In the genomic region with DNA sequence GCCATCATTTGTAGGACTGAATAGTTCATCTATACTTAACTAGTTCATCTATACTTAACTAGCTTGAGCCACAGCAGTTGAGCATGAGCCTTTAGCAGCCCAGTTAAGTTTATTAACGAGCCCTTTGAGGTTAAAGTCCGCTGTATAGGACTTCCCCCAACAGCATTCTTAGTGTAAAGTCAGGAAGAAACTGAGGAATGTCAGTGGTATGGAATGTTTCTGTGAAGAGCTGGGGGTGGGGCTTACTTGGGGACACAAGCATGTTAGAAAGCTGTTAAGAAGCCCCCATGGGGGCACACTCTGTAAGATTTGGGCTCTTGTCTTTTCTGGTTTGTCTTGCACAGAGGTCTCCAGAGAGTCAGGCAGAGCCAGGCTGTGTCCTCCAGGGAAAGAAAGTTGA, we compare ENCODE assay signal across 16 mouse cellular contexts. TPM values are rescaled to one million over a fixed set of nuclear protein-coding genes. Genes with fewer than 3 reads are reported as not detected.
A peak's percentile ranks its signal among the peaks of the same experiment; 100 is the strongest.
DNase-seq lines count a peak whose midpoint lies in the region; ATAC-seq and TF ChIP-seq lines count a peak whose summit lies in the region.
"Had no signal": no experiment of that assay in that cellular context is flagged by ENCODE, and none has a peak within 500 bp of the region (broad histone marks: within the 10 kb centered on the region; RNA-seq: fewer than 3 reads in every experiment).

No protein-coding gene starts in this region.

- H3K4me3 ChIP-seq in gastrocnemius, adult 2 months = peak overlapping the region; percentile 40
- H3K4me3 ChIP-seq in kidney, embryonic 16.5 days (ENCODE audit: low read length) = no peak overlapping the region
- H3K4me3 ChIP-seq in liver, postnatal 0 days (ENCODE audit: low read depth, low read length) = no peak overlapping the region
- no peak overlapping the region for H3K4me3 ChIP-seq in midbrain, postnatal 0 days (ENCODE audit: low read depth, low read length)
- H3K4me3 ChIP-seq: embryonic facial prominence, embryonic 10.5 days had no signal

- TF ChIP-seq CTCF in gastrocnemius, adult 2 months (IDR thresholded peaks at IDR 0.05) = no peak
- TF ChIP-seq CTCF in liver, postnatal 0 days (IDR thresholded peaks at IDR 0.05; ENCODE audit: low read depth) = no peak
- no peak for TF ChIP-seq CTCF in midbrain, postnatal 0 days (IDR thresholded peaks at IDR 0.05)

- no peaks in the 10 kb centered on the region for H3K36me3 ChIP-seq in kidney, embryonic 16.5 days (ENCODE audit: insufficient read depth, low read length)
- H3K36me3 ChIP-seq in liver, postnatal 0 days (replicated peaks; ENCODE audit: insufficient read depth, low read length) = peaks cover 7% of the 10 kb centered on the region; the same call in 1 of the 2 replicates
- no peaks in the 10 kb centered on the region for H3K36me3 ChIP-seq in midbrain, postnatal 0 days (ENCODE audit: insufficient read depth, low read length)
- H3K36me3 ChIP-seq: embryonic facial prominence, embryonic 10.5 days had no signal

- intact Hi-C loops in gastrocnemius, adult 2 months (cut with DNase I) = loop anchor here (5.0 kb wide), 1 partner anchor 97 kb away; no protein-coding TSS in a partner anchor

- H3K27me3 ChIP-seq in kidney, embryonic 16.5 days (ENCODE audit: insufficient read depth, low read length) = peaks cover 20% of the 10 kb centered on the region
- peaks cover 36% of the 10 kb centered on the region for H3K27me3 ChIP-seq in liver, postnatal 0 days (ENCODE audit: insufficient read depth, low read length)
- H3K27me3 ChIP-seq in midbrain, postnatal 0 days (ENCODE audit: insufficient read depth, low read length) = peaks cover 32% of the 10 kb centered on the region

- peak overlapping the region; percentile 40 for H3K4me2 ChIP-seq in kidney, embryonic 16.5 days (replicated peaks; ENCODE audit: low read depth, low read length)
- H3K4me2 ChIP-seq in liver, postnatal 0 days (ENCODE audit: low read depth, low read length) = 0 out of 2 replicates have a peak overlapping the region, but pooled peaks have one; percentile 26
- no peak overlapping the region for H3K4me2 ChIP-seq in midbrain, postnatal 0 days (ENCODE audit: low read depth, low read length, poor library complexity, severe bottlenecking)

- H3K27ac ChIP-seq in gastrocnemius, adult 2 months = no peak overlapping the region
- H3K27ac ChIP-seq in kidney, embryonic 16.5 days (ENCODE audit: low read length) = peak overlapping the region; percentile 59
- 0 out of 2 replicates have a peak overlapping the region, but pooled peaks have one; percentile 8 for H3K27ac ChIP-seq in liver, postnatal 0 days (ENCODE audit: low read depth)
- no peak overlapping the region for H3K27ac ChIP-seq in midbrain, postnatal 0 days (ENCODE audit: low read depth, low read length)
- H3K27ac ChIP-seq: embryonic facial prominence, embryonic 10.5 days had no signal

- no peak for ATAC-seq in kidney, embryonic 16.5 days (ENCODE audit: low FRiP score, low TSS enrichment)
- ATAC-seq in liver, postnatal 0 days = no peak
- ATAC-seq in midbrain, postnatal 0 days (ENCODE audit: low FRiP score) = no peak
- ATAC-seq: midbrain, embryonic 16.5 days had no signal

- peaks cover 44% of the 10 kb centered on the region for H3K4me1 ChIP-seq in kidney, embryonic 16.5 days (ENCODE audit: insufficient read depth, low read length)
- H3K4me1 ChIP-seq in liver, postnatal 0 days (ENCODE audit: insufficient read depth) = peaks cover 32% of the 10 kb centered on the region
- peaks cover 6% of the 10 kb centered on the region; the same call in 1 of the 2 replicates for H3K4me1 ChIP-seq in midbrain, postnatal 0 days (ENCODE audit: insufficient read depth, low read length)

- DNase-seq in gastrocnemius, adult 2 months = no peak
- DNase-seq in gastrocnemius, postnatal 10 days = no peak
- no peak for DNase-seq in kidney, adult 18-20 months
- peak; percentile 22 for DNase-seq in MN1 (ENCODE audit: low spot score)
- no peak for DNase-seq in liver, postnatal 0 days
- DNase-seq in spleen, adult 12 weeks (ENCODE audit: low spot score) = no peak
- DNase-seq in midbrain, postnatal 0 days (ENCODE audit: low spot score) = no peak
- DNase-seq: cerebellum, adult 2 months; kidney, adult 11 months; retina, postnatal 1 day had no signal

- H3K9ac ChIP-seq in kidney, embryonic 16.5 days (replicated peaks; ENCODE audit: low read length) = 0 out of 2 replicates have a peak overlapping the region, but pooled peaks have one; percentile 24
- no peak overlapping the region for H3K9ac ChIP-seq in liver, postnatal 0 days (replicated peaks)
- no peak overlapping the region for H3K9ac ChIP-seq in midbrain, postnatal 0 days (replicated peaks; ENCODE audit: low read length, poor library complexity, severe bottlenecking)

- no peaks in the 10 kb centered on the region for H3K9me3 ChIP-seq in kidney, embryonic 16.5 days (ENCODE audit: low read length)
- no peaks in the 10 kb centered on the region for H3K9me3 ChIP-seq in liver, postnatal 0 days (ENCODE audit: low read length)
- no peaks in the 10 kb centered on the region for H3K9me3 ChIP-seq in midbrain, postnatal 0 days (ENCODE audit: low read length)
- H3K9me3 ChIP-seq: embryonic facial prominence, embryonic 10.5 days had no signal

- no peak for TF ChIP-seq EP300 in liver, postnatal 0 days (IDR thresholded peaks at IDR 0.05; ENCODE audit: low read depth)

- WGBS in kidney, embryonic 16.5 days = 26% methylated on average over 2 of the region's 2 CpGs
- 21% methylated on average over 2 of the region's 2 CpGs for WGBS in liver, postnatal 0 days (ENCODE audit: insufficient replicate concordance)
- WGBS in midbrain, postnatal 0 days = 63% methylated on average over 2 of the region's 2 CpGs

RNA-seq across cellular contexts. Expression of gene Fam71a, which starts 15.2 kb away (rescaled TPM):
- total RNA-seq in gastrocnemius, adult 2 months (2021) = not detected
- total RNA-seq in gastrocnemius, postnatal 10 days (2021) = not detected
- polyA plus RNA-seq in kidney, embryonic 16.5 days (2015; fragmentation: Nextera tagmentation; extraction: Ambion mirVana) = not detected in 2 replicates
- not detected in 2 replicates for polyA plus RNA-seq in liver, postnatal 0 days (2015; fragmentation: Nextera tagmentation; extraction: Ambion mirVana)
- total RNA-seq in midbrain, postnatal 0 days (2014; rRNA removed) = not detected in 2 replicates
- not detected in 2 replicates for polyA plus RNA-seq in midbrain, postnatal 0 days (2015; fragmentation: Nextera tagmentation; extraction: Ambion mirVana)
- total RNA-seq: ES-E14; left cerebral cortex, postnatal 36 days had no signal
- polyA plus RNA-seq: cerebellum, adult 2 months; embryonic facial prominence, embryonic 10.5 days; midbrain, embryonic 16.5 days; neural tube, embryonic 14.5 days had no signal

RNA-seq across cellular contexts. Expression of gene Atf3, which starts 38.0 kb away (rescaled TPM):
- total RNA-seq in gastrocnemius, adult 2 months (2021) = 1 to 10 TPM; 2.7 to 7.2 TPM
- 10 to 100 TPM in 1 of 2 experiments, 1 to 10 TPM in 1; 5.0 to 13.4 TPM for total RNA-seq in gastrocnemius, postnatal 10 days (2021)
- 4.1 and 4.4 TPM in 2 replicates for polyA plus RNA-seq in kidney, embryonic 16.5 days (2015; fragmentation: Nextera tagmentation; extraction: Ambion mirVana)
- 1.00 and 1.3 TPM in 2 replicates for polyA plus RNA-seq in liver, postnatal 0 days (2015; fragmentation: Nextera tagmentation; extraction: Ambion mirVana)
- 0.80 and 3.5 TPM in 2 replicates for total RNA-seq in midbrain, postnatal 0 days (2014; rRNA removed)
- 1.2 and 1.3 TPM in 2 replicates for polyA plus RNA-seq in midbrain, postnatal 0 days (2015; fragmentation: Nextera tagmentation; extraction: Ambion mirVana)

Comparison
In these comparisons a context has a peak if more than half of its experiments do, and no peak if none do; other contexts are left out.
1. H3K27ac ChIP-seq: peak in kidney, embryonic 16.5 days (single experiment) and liver, postnatal 0 days (single experiment); none in gastrocnemius, adult 2 months (single experiment) and midbrain, postnatal 0 days (single experiment).